ENCODE assay signal across 8 mouse cellular contexts in the genomic region with DNA sequence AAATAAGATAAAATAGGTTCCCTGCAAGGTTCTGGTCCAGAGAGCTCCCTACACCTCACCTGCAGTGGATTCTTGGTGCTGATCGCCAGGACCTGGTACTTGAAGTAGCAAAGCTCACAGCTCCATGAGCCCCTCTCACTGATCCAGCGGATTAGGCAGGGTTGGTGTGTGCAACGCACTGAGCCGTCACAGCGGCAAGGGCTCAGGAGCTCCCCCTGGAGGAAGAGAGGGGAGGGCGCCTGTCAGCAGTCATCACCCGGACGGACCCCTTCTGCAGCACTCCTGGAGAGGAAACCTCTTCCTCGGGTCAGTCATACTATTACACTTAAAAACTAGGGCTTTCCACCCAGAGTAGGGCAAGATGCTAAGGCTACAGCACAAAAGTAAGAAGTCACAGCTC. TPM values are rescaled to one million over a fixed set of nuclear protein-coding genes. Genes with fewer than 3 reads are reported as not detected.
DNase-seq lines count a peak whose midpoint lies in the region; ATAC-seq and TF ChIP-seq lines count a peak whose summit lies in the region.

No protein-coding gene starts in this region.

- peaks cover 7% of the 10 kb centered on the region; the same call in 1 of the 2 replicates for H3K4me1 ChIP-seq in limb, embryonic 14.5 days (ENCODE audit: control insufficient read depth, insufficient read depth, low read length)
- H3K4me1 ChIP-seq in midbrain, embryonic 15.5 days, result peaks cover 55% of the 10 kb centered on the region

- no peak for TF ChIP-seq POLR2A in limb, embryonic 14.5 days (IDR thresholded peaks at IDR 0.05; ENCODE audit: borderline replicate concordance, extremely low read depth, insufficient read depth, insufficient read length)

- no peak overlapping the region for H3K27ac ChIP-seq in gastrocnemius, adult 2 months
- no peak overlapping the region for H3K27ac ChIP-seq in limb, embryonic 14.5 days (replicated peaks; ENCODE audit: low read depth, low read length)
- H3K27ac ChIP-seq in midbrain, embryonic 15.5 days, result 0 out of 2 replicates have a peak overlapping the region, but pooled peaks have one; percentile 97

- intact Hi-C loops in gastrocnemius, adult 2 months (cut with DNase I), result no loop called here

- H3K36me3 ChIP-seq in limb, embryonic 14.5 days (ENCODE audit: control insufficient read depth, insufficient read depth, low read length), result peaks cover 18% of the 10 kb centered on the region
- H3K36me3 ChIP-seq in midbrain, embryonic 15.5 days (replicated peaks), result peaks cover 34% of the 10 kb centered on the region

- peak; percentile 54 for ATAC-seq in inflammation-experienced regulatory T-cells, adult 6 months
- ATAC-seq in limb, embryonic 14.5 days (ENCODE audit: low FRiP score, low read depth), result 0 out of 2 replicates have a peak, but pooled peaks have one; percentile 20
- 0 out of 2 replicates have a peak, but pooled peaks have one; percentile 5 for ATAC-seq in midbrain, embryonic 15.5 days (replicated peaks)

- peaks cover 11% of the 10 kb centered on the region; the same call in 1 of the 2 replicates for H3K27me3 ChIP-seq in limb, embryonic 14.5 days (ENCODE audit: control insufficient read depth, insufficient read depth, low read length)
- H3K27me3 ChIP-seq in midbrain, embryonic 15.5 days (replicated peaks), result no peaks in the 10 kb centered on the region

- H3K9ac ChIP-seq in limb, embryonic 14.5 days (ENCODE audit: low read depth, low read length, severe bottlenecking), result no peak overlapping the region
- peak overlapping the region; percentile 90 for H3K9ac ChIP-seq in midbrain, embryonic 15.5 days

- no peaks in the 10 kb centered on the region for H3K9me3 ChIP-seq in limb, embryonic 14.5 days (ENCODE audit: control insufficient read depth, low read length)
- no peaks in the 10 kb centered on the region for H3K9me3 ChIP-seq in midbrain, embryonic 15.5 days

- H3K4me3 ChIP-seq in gastrocnemius, adult 2 months, result peak overlapping the region; percentile 89
- H3K4me3 ChIP-seq in limb, embryonic 14.5 days (replicated peaks; ENCODE audit: low read length), result peak overlapping the region; percentile 75
- peak overlapping the region; percentile 92 for H3K4me3 ChIP-seq in midbrain, embryonic 15.5 days

- TF ChIP-seq CTCF in gastrocnemius, adult 2 months (IDR thresholded peaks at IDR 0.05), result peak; percentile 99

- 2% methylated on average over 9 of the region's 9 CpGs for WGBS in limb, embryonic 14.5 days
- WGBS in midbrain, embryonic 15.5 days, result under 1% methylated on average over 9 of the region's 9 CpGs

- H3K4me2 ChIP-seq in limb, embryonic 14.5 days (replicated peaks; ENCODE audit: low read depth, low read length, severe bottlenecking), result peak overlapping the region; percentile 94
- H3K4me2 ChIP-seq in midbrain, embryonic 15.5 days, result peak overlapping the region; percentile 84

- peak; percentile 76 to 83 for DNase-seq in layer of hippocampus, adult 18-20 months (ENCODE audit: low spot score in 2 of 2)
- DNase-seq in layer of hippocampus, adult 9-10 months (ENCODE audit: low spot score), result no peak
- peak; percentile 89 to 90 for DNase-seq in cerebellum, postnatal 14 days
- DNase-seq in gastrocnemius, adult 2 months, result peak; percentile 81
- peak; percentile 70 for DNase-seq in limb, embryonic 14.5 days (ENCODE audit: low spot score)
- DNase-seq in spleen, postnatal 14 days (ENCODE audit: low spot score in 2 of 2), result peak; percentile 55 to 72

RNA-seq across cellular contexts. Expression of a gene that starts 1.8 kb away (rescaled TPM):
- 10 to 100 TPM; 20.5 to 21.9 TPM for total RNA-seq in layer of hippocampus, adult 18-20 months (2021)
- total RNA-seq in gastrocnemius, adult 2 months (2021), result 1 to 10 TPM in 1 of 2 experiments, under 1 TPM in 1; 0.45 to 1.2 TPM
- polyA plus RNA-seq in inflammation-experienced regulatory T-cells, adult 6 months (2017; shearing (Covaris generic)), result under 1 TPM; 0.35 to 0.84 (median 0.72) TPM
- polyA plus RNA-seq in limb, embryonic 14.5 days (2012; rRNA removed), result 8.6 and 9.8 TPM in 2 replicates
- polyA plus RNA-seq in limb, embryonic 14.5 days (2014; fragmentation: Nextera tagmentation; extraction: Ambion mirVana), result 2.7 and 3.1 TPM in 2 replicates
- polyA plus RNA-seq in midbrain, embryonic 15.5 days (2015; fragmentation: Nextera tagmentation; extraction: Ambion mirVana), result 8.4 and 8.9 TPM in 2 replicates

RNA-seq across cellular contexts. Expression of a gene that starts 5.2 kb away (rescaled TPM):
- 10 to 100 TPM; 83.9 to 91.1 TPM for total RNA-seq in layer of hippocampus, adult 18-20 months (2021)
- total RNA-seq in gastrocnemius, adult 2 months (2021), result 10 to 100 TPM; 33.5 to 40.5 TPM
- polyA plus RNA-seq in inflammation-experienced regulatory T-cells, adult 6 months (2017; shearing (Covaris generic)), result 100 to 1,000 TPM; 284 to 347 (median 295) TPM
- 1,132 and 1,227 TPM in 2 replicates for polyA plus RNA-seq in limb, embryonic 14.5 days (2012; rRNA removed)
- 1,659 and 1,732 TPM in 2 replicates for polyA plus RNA-seq in limb, embryonic 14.5 days (2014; fragmentation: Nextera tagmentation; extraction: Ambion mirVana)
- 793 and 910 TPM in 2 replicates for polyA plus RNA-seq in midbrain, embryonic 15.5 days (2015; fragmentation: Nextera tagmentation; extraction: Ambion mirVana)

RNA-seq across cellular contexts. Expression of a gene that starts 10.1 kb away (rescaled TPM):
- 1 to 10 TPM in 1 of 2 experiments, under 1 TPM in 1; 0.91 to 1.2 TPM for total RNA-seq in layer of hippocampus, adult 18-20 months (2021)
- under 1 TPM in 1 of 2 experiments, not detected in 1; 0.11 TPM for total RNA-seq in gastrocnemius, adult 2 months (2021)
- polyA plus RNA-seq in inflammation-experienced regulatory T-cells, adult 6 months (2017; shearing (Covaris generic)), result not detected
- polyA plus RNA-seq in limb, embryonic 14.5 days (2012; rRNA removed), result 1.1 and 1.5 TPM in 2 replicates
- polyA plus RNA-seq in limb, embryonic 14.5 days (2014; fragmentation: Nextera tagmentation; extraction: Ambion mirVana), result 0.19 and 0.53 TPM in 2 replicates
- polyA plus RNA-seq in midbrain, embryonic 15.5 days (2015; fragmentation: Nextera tagmentation; extraction: Ambion mirVana), result 0.06 and 0.18 TPM in 2 replicates

RNA-seq across cellular contexts. Expression of a gene that starts 11.9 kb away (rescaled TPM):
- total RNA-seq in layer of hippocampus, adult 18-20 months (2021), result 10 to 100 TPM; 60.3 to 60.7 TPM
- 10 to 100 TPM; 21.6 to 29.9 TPM for total RNA-seq in gastrocnemius, adult 2 months (2021)
- polyA plus RNA-seq in inflammation-experienced regulatory T-cells, adult 6 months (2017; shearing (Covaris generic)), result 100 to 1,000 TPM in 2 of 3 experiments, 10 to 100 TPM in 1; 97.8 to 134 (median 127) TPM
- polyA plus RNA-seq in limb, embryonic 14.5 days (2012; rRNA removed), result 124 and 164 TPM in 2 replicates
- 58.3 and 72.1 TPM in 2 replicates for polyA plus RNA-seq in limb, embryonic 14.5 days (2014; fragmentation: Nextera tagmentation; extraction: Ambion mirVana)
- polyA plus RNA-seq in midbrain, embryonic 15.5 days (2015; fragmentation: Nextera tagmentation; extraction: Ambion mirVana), result 113 and 120 TPM in 2 replicates

RNA-seq across cellular contexts. Expression of a gene that starts 16.8 kb away (rescaled TPM):
- under 1 TPM; 0.17 to 0.38 TPM for total RNA-seq in layer of hippocampus, adult 18-20 months (2021)
- under 1 TPM; 0.08 TPM for total RNA-seq in gastrocnemius, adult 2 months (2021)
- polyA plus RNA-seq in inflammation-experienced regulatory T-cells, adult 6 months (2017; shearing (Covaris generic)), result under 1 TPM in 1 of 3 experiments, not detected in 2; 0.46 TPM
- polyA plus RNA-seq in limb, embryonic 14.5 days (2012; rRNA removed), result 3.4 and 3.8 TPM in 2 replicates
- 0.87 and 1.3 TPM in 2 replicates for polyA plus RNA-seq in limb, embryonic 14.5 days (2014; fragmentation: Nextera tagmentation; extraction: Ambion mirVana)
- 0.08 and 0.37 TPM in 2 replicates for polyA plus RNA-seq in midbrain, embryonic 15.5 days (2015; fragmentation: Nextera tagmentation; extraction: Ambion mirVana)
